ENCODE assay signal across 8 mouse cellular contexts in genomic region chr4:116650924-116651796, GRCm38 (mm10). TPM values are rescaled to one million over a fixed set of nuclear protein-coding genes. Genes with fewer than 3 reads are reported as not detected.
DNase-seq lines count a peak whose midpoint lies in the region; ATAC-seq and TF ChIP-seq lines count a peak whose summit lies in the region.

TSS of gene Akr1a1 (minus strand) at chr4:116651680.

- peak; percentile 72 for DNase-seq in WW6 (ENCODE audit: low read depth, low spot score)
- peak; percentile 72 to 86 for DNase-seq in cerebellum, postnatal 4 days (ENCODE audit: low spot score in 2 of 2)
- peak; percentile 94 for DNase-seq in gastrocnemius, adult 2 months
- peak; percentile 96 for DNase-seq in hindbrain, postnatal 0 days (ENCODE audit: low spot score)
- peak; percentile 90 to 91 for DNase-seq in left cerebral cortex, adult 2 months (ENCODE audit: extremely low spot score in 1 of 2, low spot score in 2 of 2)
- DNase-seq in right cerebral cortex, adult 2 months (ENCODE audit: low spot score in 2 of 2) = peak; percentile 95 to 96
- DNase-seq in urinary bladder, postnatal 14 days (ENCODE audit: low spot score) = peak; percentile 90

- peaks cover 5% of the 10 kb centered on the region; the same call in 1 of the 2 replicates for H3K4me1 ChIP-seq in hindbrain, postnatal 0 days (ENCODE audit: insufficient read depth, low read length)

- no peaks in the 10 kb centered on the region for H3K27me3 ChIP-seq in hindbrain, postnatal 0 days (ENCODE audit: insufficient read depth, low read length)

- peak within 1 kb of the TSS; percentile 93 for H3K27ac ChIP-seq in gastrocnemius, adult 2 months
- peak within 1 kb of the TSS; percentile 91 for H3K27ac ChIP-seq in hindbrain, postnatal 0 days
- peak within 1 kb of the TSS; percentile 76 for H3K27ac ChIP-seq in left cerebral cortex, adult 2 months

- WGBS in hindbrain, postnatal 0 days = under 1% methylated on average over 39 of the region's 39 CpGs

- peaks cover 4% of the 10 kb centered on the region; the same call in 1 of the 2 replicates for H3K36me3 ChIP-seq in hindbrain, postnatal 0 days (ENCODE audit: insufficient read depth, low read length)

- H3K4me3 ChIP-seq in gastrocnemius, adult 2 months = peak within 1 kb of the TSS; percentile 82
- peak within 1 kb of the TSS; percentile 86 for H3K4me3 ChIP-seq in hindbrain, postnatal 0 days (ENCODE audit: low read length)
- peak within 1 kb of the TSS; percentile 89 for H3K4me3 ChIP-seq in left cerebral cortex, adult 2 months

- peak within 1 kb of the TSS; percentile 72 for H3K4me2 ChIP-seq in hindbrain, postnatal 0 days (ENCODE audit: low read depth, low read length)

- no peaks in the 10 kb centered on the region for H3K9me3 ChIP-seq in hindbrain, postnatal 0 days (ENCODE audit: low read length)

- peak within 1 kb of the TSS; percentile 92 for H3K9ac ChIP-seq in hindbrain, postnatal 0 days (replicated peaks; ENCODE audit: low read length)

- TF ChIP-seq CTCF in gastrocnemius, adult 2 months (IDR thresholded peaks at IDR 0.05) = peak; percentile 6; the same call in 1 of the 2 replicates
- no peak for TF ChIP-seq CTCF in hindbrain, postnatal 0 days (IDR thresholded peaks at IDR 0.05; ENCODE audit: low read depth)
- no peak; the same call in 1 of the 2 replicates for TF ChIP-seq CTCF in left cerebral cortex, adult 2 months (IDR thresholded peaks at IDR 0.05)

- intact Hi-C loops in gastrocnemius, adult 2 months (cut with DNase I) = loop anchor here (2.0 kb wide), 1 partner anchor 34 kb away; the partner anchor contains the start of gene Prdx1
- intact Hi-C loops in left cerebral cortex, adult 2 months (cut with DNase I) = loop anchor here (2.0 kb wide), 2 partner anchors 24 to 34 kb away; partner anchors contain the start of genes Nasp and Prdx1

- peak; percentile 99 for ATAC-seq in hindbrain, postnatal 0 days
- peak; percentile 90 for ATAC-seq in megakaryocyte, adult 5-6 weeks (ENCODE audit: poor library complexity, severe bottlenecking)

RNA-seq across cellular contexts. Expression of gene Akr1a1, which starts in this region (rescaled TPM):
- 100 to 1,000 TPM; 178 to 196 TPM for total RNA-seq in gastrocnemius, adult 2 months (2021)
- total RNA-seq in hindbrain, postnatal 0 days (2014; rRNA removed) = 523 and 571 TPM in 2 replicates
- polyA plus RNA-seq in hindbrain, postnatal 0 days (2015; fragmentation: Nextera tagmentation; extraction: Ambion mirVana) = 752 and 790 TPM in 2 replicates
- total RNA-seq in left cerebral cortex, adult 2 months (2021) = 100 to 1,000 TPM; 376 to 408 TPM
- 465 and 471 TPM in 2 replicates for total RNA-seq in megakaryocyte, adult 5-6 weeks (2015)
- total RNA-seq in megakaryocyte, adult 5-6 weeks (2017) = 733 and 897 TPM in 2 replicates

Comparison
In these comparisons a context has a peak if more than half of its experiments do, and no peak if none do; other contexts are left out.
1. Peak in every context shown above with its lines: DNase-seq, ATAC-seq, H3K4me3 ChIP-seq and H3K27ac ChIP-seq.